Mouse (Mus musculus) cerebellum, adult 9-10 months (tissue): Measurements from ENCODE around the gene Gmds.

ENCODE experiments used
- DNase-seq: peaks from one replicate; pipeline ENCODE4 v3.0.0; 2022

Gene Gmds

GRCm38 (mm10) chr13:31854000-31854399 lies 484.5 kb downstream of the Gmds start:
- DNase-seq = no peak

GRCm38 (mm10) chr13:31853564-31853963 lies 485.0 kb downstream of the Gmds start:
- no peak for DNase-seq

- no peak for DNase-seq
These were observed 489.1 kb downstream of the Gmds start for GRCm38 (mm10) chr13:31849258-31849971.

GRCm38 (mm10) chr13:31835802-31836201 lies 502.7 kb downstream of the Gmds start:
- no peak for DNase-seq

- DNase-seq = no peak
These were observed 508.2 kb downstream of the Gmds start for GRCm38 (mm10) chr13:31830332-31830731.

GRCm38 (mm10) chr13:31828446-31828845 lies 510.1 kb downstream of the Gmds start:
- no peak for DNase-seq

- no peak for DNase-seq
These were observed 510.7 kb downstream of the Gmds start for GRCm38 (mm10) chr13:31827820-31828332.

GRCm38 (mm10) chr13:31827160-31827559 lies 511.4 kb downstream of the Gmds start:
- DNase-seq = no peak

GRCm38 (mm10) chr13:31825180-31825579 lies 513.4 kb downstream of the Gmds start:
- no peak for DNase-seq

- no peak for DNase-seq
These were observed 515.2 kb downstream of the Gmds start for GRCm38 (mm10) chr13:31823316-31823715.

- DNase-seq = no peak
These were observed 517.5 kb downstream of the Gmds start for GRCm38 (mm10) chr13:31821050-31821449.

- DNase-seq = no peak
These were observed 517.9 kb downstream of the Gmds start for GRCm38 (mm10) chr13:31820587-31821017.

GRCm38 (mm10) chr13:31819664-31820405 lies 518.7 kb downstream of the Gmds start:
- no peak for DNase-seq

GRCm38 (mm10) chr13:31818337-31818736 lies 520.2 kb downstream of the Gmds start:
- DNase-seq = no peak

- DNase-seq = no peak
These were observed 523.0 kb downstream of the Gmds start for GRCm38 (mm10) chr13:31815383-31816003.

GRCm38 (mm10) chr13:31812701-31813100 lies 525.8 kb downstream of the Gmds start:
- DNase-seq = no peak

- DNase-seq = no peak
These were observed 527.0 kb downstream of the Gmds start for GRCm38 (mm10) chr13:31811542-31812021.

- no peak for DNase-seq
These were observed 527.6 kb downstream of the Gmds start for GRCm38 (mm10) chr13:31810693-31811541.

GRCm38 (mm10) chr13:31810375-31810692 lies 528.2 kb downstream of the Gmds start:
- DNase-seq = no peak

- DNase-seq = no peak
These were observed 528.8 kb downstream of the Gmds start for GRCm38 (mm10) chr13:31809701-31810100.

GRCm38 (mm10) chr13:31808804-31809420 lies 529.6 kb downstream of the Gmds start:
- no peak for DNase-seq

- no peak for DNase-seq
These were observed 530.3 kb downstream of the Gmds start for GRCm38 (mm10) chr13:31808116-31808803.
